In the genomic region with DNA sequence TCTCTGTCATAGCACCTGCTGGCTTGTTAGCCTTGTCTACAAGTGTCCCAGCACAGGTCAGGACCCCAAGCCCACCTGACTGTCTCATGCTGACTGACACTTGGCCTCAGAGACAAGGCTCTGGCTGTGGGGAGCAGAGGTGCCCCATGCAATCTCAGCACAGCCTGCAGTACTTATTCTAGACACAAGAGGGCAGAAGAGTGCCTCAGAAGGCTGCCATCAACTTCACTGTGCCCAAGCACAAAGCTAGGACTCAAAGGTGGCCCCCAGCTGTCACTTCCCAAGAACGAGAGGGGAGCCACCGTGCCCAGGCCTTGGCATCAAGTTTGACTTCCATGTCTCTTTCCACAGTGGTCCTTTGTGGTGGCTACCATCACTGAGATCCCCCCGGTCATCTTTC, we compare ENCODE assay signal across 8 mouse cellular contexts. TPM values are rescaled to one million over a fixed set of nuclear protein-coding genes. Genes with fewer than 3 reads are reported as not detected.
A peak's percentile ranks its signal among the peaks of the same experiment; 100 is the strongest.
DNase-seq lines count a peak whose midpoint lies in the region; ATAC-seq lines count a peak whose summit lies in the region.

No protein-coding gene starts in this region.

- intact Hi-C loops in heart, postnatal 36 days (cut with DNase I), result loop anchor here (1.0 to 10.0 kb wide), 2 partner anchors 112 to 350 kb away; a partner anchor contains a TSS

- peak; percentile 58 for ATAC-seq in erythroblast, adult 5-6 weeks (replicated peaks; ENCODE audit: low FRiP score, poor library complexity, severe bottlenecking)
- peak; percentile 70 for ATAC-seq in megakaryocyte progenitor cell, adult 5-6 weeks (replicated peaks; ENCODE audit: poor library complexity)

- DNase-seq in MN1 (ENCODE audit: low spot score), result peak; percentile 66
- DNase-seq in brain, adult 2 months (ENCODE audit: low read depth, low spot score), result peak; percentile 85
- DNase-seq in heart, postnatal 36 days, result peak; percentile 77 to 81
- peak; percentile 80 for DNase-seq in left cerebral cortex, adult 11 months (ENCODE audit: low spot score)
- peak; percentile 78 to 82 for DNase-seq in right cerebral cortex, postnatal 10 days (ENCODE audit: low spot score in 2 of 2)
- no peak for DNase-seq in Muller cell, postnatal 12 days (ENCODE audit: inconsistent ontology term)

RNA-seq across cellular contexts. Expression of a gene that starts 8.7 kb away (rescaled TPM):
- 3.8 TPM in 1 of 2 replicates, not detected in the other for total RNA-seq in erythroblast, adult 5-6 weeks (2015; ENCODE audit: low replicate concordance)
- 0.84 and 1.8 TPM in 2 replicates for total RNA-seq in erythroblast, adult 5-6 weeks (2017; ENCODE audit: low replicate concordance)
- total RNA-seq in heart, postnatal 36 days (2021), result 10 to 100 TPM; 15.7 to 16.7 TPM
- total RNA-seq in megakaryocyte progenitor cell, adult 5-6 weeks (2015), result 0.77 and 1.1 TPM in 2 replicates
- total RNA-seq in megakaryocyte progenitor cell, adult 5-6 weeks (2017), result 1.2 and 1.4 TPM in 2 replicates

RNA-seq across cellular contexts. Expression of a gene that starts 47.0 kb away (rescaled TPM):
- total RNA-seq in erythroblast, adult 5-6 weeks (2015; ENCODE audit: low replicate concordance), result not detected in 2 replicates
- not detected in 2 replicates for total RNA-seq in erythroblast, adult 5-6 weeks (2017; ENCODE audit: low replicate concordance)
- total RNA-seq in heart, postnatal 36 days (2021), result 10 to 100 TPM; 65.7 to 83.2 TPM
- total RNA-seq in megakaryocyte progenitor cell, adult 5-6 weeks (2015), result not detected in 2 replicates
- not detected in 2 replicates for total RNA-seq in megakaryocyte progenitor cell, adult 5-6 weeks (2017)

RNA-seq across cellular contexts. Expression of a gene that starts 48.6 kb away (rescaled TPM):
- 45.3 and 64.8 TPM in 2 replicates for total RNA-seq in erythroblast, adult 5-6 weeks (2015; ENCODE audit: low replicate concordance)
- total RNA-seq in erythroblast, adult 5-6 weeks (2017; ENCODE audit: low replicate concordance), result 56.8 and 60.8 TPM in 2 replicates
- total RNA-seq in heart, postnatal 36 days (2021), result 1 to 10 TPM; 2.3 to 4.8 TPM
- 157 and 167 TPM in 2 replicates for total RNA-seq in megakaryocyte progenitor cell, adult 5-6 weeks (2015)
- 173 and 176 TPM in 2 replicates for total RNA-seq in megakaryocyte progenitor cell, adult 5-6 weeks (2017)

Comparison
In these comparisons a context has a peak if more than half of its experiments do, and no peak if none do; other contexts are left out.
1. RNA of a gene that starts 47.0 kb away (total RNA-seq): 65.7 to 83.2 TPM in heart, postnatal 36 days; not detected in erythroblast, adult 5-6 weeks and not detected in megakaryocyte progenitor cell, adult 5-6 weeks; every median in the first group is over 10 times any median in the second.
2. RNA of a gene that starts 48.6 kb away (total RNA-seq): 157 to 176 TPM in megakaryocyte progenitor cell, adult 5-6 weeks and 45.3 to 64.8 TPM in erythroblast, adult 5-6 weeks; 2.3 to 4.8 TPM in heart, postnatal 36 days; every median in the first group is over 4 times any median in the second.